Mouse (Mus musculus): ENCODE measurements at regions not wholly inside any gene's neighbourhood (a gene's known extent, or its start where the extent isn't known, plus 50 kb on each side); places are given as distances from the start of the nearest gene placed in this dataset.
"Not testable (repeated sequence)": the region's sequence is repeated elsewhere in the genome, so short reads cannot be mapped to it uniquely, and the experiment has no call there.

DNA sequence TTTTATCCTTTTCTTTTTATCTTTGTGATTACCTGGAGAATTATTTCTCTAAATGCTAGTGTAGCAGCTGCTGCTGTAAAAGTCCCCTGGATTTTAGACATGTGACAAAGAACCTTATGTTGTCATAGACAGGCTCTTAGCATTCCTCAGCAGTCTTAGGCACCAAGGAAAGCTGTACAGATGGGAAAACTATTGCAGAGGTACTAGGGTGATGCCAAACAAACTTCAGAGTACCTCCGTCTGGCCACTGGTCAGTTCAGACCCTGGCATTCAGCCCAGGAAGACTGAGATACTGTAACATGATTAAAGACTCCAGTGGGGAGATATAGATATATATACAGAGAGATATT, 898.6 kb downstream of the Ttll7 start:
- 49% methylated on average over 1 of the region's 1 CpGs for WGBS
- Histone ChIP-seq H3K27me3 (replicated peaks) (no peaks in the 10 kb centered on the region), H3K36me3 (no peaks in the 10 kb centered on the region), H3K9me3 (replicated peaks) (no peaks in the 10 kb centered on the region), H3K9ac (no peak overlapping the region), H3K27ac (ENCODE audit: poor library complexity, severe bottlenecking) (no peak overlapping the region), H3K4me1 (replicated peaks) (no peaks in the 10 kb centered on the region), H3K4me3 (no peak overlapping the region), H3K4me2 (no peak overlapping the region)
- no peak for ATAC-seq (ENCODE audit: insufficient number of reproducible peaks, low FRiP score)

- no peak for ATAC-seq (ENCODE audit: insufficient number of reproducible peaks, low FRiP score)
- no peaks in the 10 kb centered on the region for H3K27me3 ChIP-seq (replicated peaks)
- no peaks in the 10 kb centered on the region for H3K9me3 ChIP-seq (replicated peaks)
- H3K9ac ChIP-seq, result no peak overlapping the region
- H3K36me3 ChIP-seq, result no peaks in the 10 kb centered on the region
- H3K4me3 ChIP-seq, result no peak overlapping the region
- no peaks in the 10 kb centered on the region for H3K4me1 ChIP-seq (replicated peaks)
- WGBS, result 73% methylated on average over 12 of the region's 12 CpGs
- H3K4me2 ChIP-seq, result no peak overlapping the region
- H3K27ac ChIP-seq (ENCODE audit: poor library complexity, severe bottlenecking), result no peak overlapping the region
Observed at GRCm38 (mm10) chr3:147749939-147750841, 898.0 kb downstream of the Ttll7 start.

DNA sequence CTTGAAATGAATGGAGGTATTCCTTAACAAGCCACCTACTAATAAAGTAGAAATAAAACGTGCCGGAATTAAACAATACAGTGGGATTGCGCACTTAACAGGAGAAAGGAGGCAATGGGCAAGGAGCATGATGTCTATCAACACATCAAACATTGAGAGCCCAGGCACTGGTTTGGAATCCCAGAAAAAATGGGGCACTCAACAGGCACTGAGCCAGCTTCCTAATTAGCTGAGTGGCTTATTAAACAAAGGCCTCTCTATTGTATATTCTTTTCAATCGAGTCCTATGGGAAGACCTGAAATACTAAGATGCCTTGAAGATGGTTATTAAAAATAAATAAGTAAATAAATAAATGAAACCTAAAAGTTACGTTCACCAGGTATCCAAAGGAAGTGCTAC, 897.3 kb downstream of the Ttll7 start:
- Histone ChIP-seq H3K4me3 (no peak overlapping the region), H3K27me3 (replicated peaks) (no peaks in the 10 kb centered on the region), H3K36me3 (no peaks in the 10 kb centered on the region), H3K9ac (no peak overlapping the region), H3K4me2 (no peak overlapping the region), H3K27ac (ENCODE audit: poor library complexity, severe bottlenecking) (no peak overlapping the region), H3K4me1 (replicated peaks) (no peaks in the 10 kb centered on the region), H3K9me3 (replicated peaks) (no peaks in the 10 kb centered on the region)
- ATAC-seq (ENCODE audit: insufficient number of reproducible peaks, low FRiP score), result no peak
- WGBS, result 74% methylated on average over 5 of the region's 5 CpGs

DNA sequence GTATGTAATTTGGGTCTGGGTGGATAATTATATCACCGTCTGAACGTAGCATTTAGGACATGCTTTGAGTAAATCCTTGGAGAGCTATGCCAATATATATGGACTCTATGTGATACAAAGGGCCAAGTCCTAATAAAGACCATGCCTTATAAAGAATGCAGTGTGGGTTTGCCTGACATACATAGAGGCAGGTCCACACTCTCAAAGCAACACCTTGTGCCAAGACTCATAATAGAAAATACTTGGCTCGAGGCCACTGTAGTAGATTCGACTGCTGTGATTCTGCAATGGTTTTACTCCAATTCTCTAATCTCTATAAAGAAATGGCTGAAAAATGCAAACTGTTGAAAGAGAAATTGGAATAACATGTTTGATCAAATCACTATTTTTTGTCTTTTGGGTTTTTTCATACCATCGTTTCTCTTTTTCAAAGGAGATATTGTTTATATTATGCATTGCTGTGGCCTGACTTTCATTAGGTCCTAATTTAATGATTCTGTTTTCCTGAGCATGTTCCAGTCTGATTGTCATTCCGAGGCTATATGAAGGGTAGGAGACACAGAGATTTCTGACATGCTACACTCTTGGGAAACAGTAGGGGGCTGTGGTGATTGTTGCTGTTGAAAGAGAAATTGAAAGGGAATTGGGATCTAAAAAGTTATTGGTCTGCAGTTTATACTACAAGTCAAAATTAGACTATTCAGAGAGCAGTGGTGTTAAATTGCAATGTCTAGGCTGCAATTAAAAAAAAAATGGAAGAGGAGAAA, 884.7 kb downstream of the Ttll7 start:
- Histone ChIP-seq H3K4me1 (replicated peaks) (no peaks in the 10 kb centered on the region), H3K36me3 (no peaks in the 10 kb centered on the region), H3K27ac (ENCODE audit: poor library complexity, severe bottlenecking) (no peak overlapping the region), H3K9me3 (replicated peaks) (no peaks in the 10 kb centered on the region), H3K4me3 (no peak overlapping the region), H3K27me3 (replicated peaks) (no peaks in the 10 kb centered on the region), H3K4me2 (no peak overlapping the region), H3K9ac (no peak overlapping the region)
- ATAC-seq (ENCODE audit: insufficient number of reproducible peaks, low FRiP score), result no peak
- 78% methylated on average over 6 of the region's 6 CpGs for WGBS

GRCm38 (mm10) chr3:147716391-147716790, 864.2 kb downstream of the Ttll7 start:
- no peak overlapping the region for H3K4me2 ChIP-seq
- no peaks in the 10 kb centered on the region for H3K9me3 ChIP-seq (replicated peaks)
- no peak overlapping the region for H3K4me3 ChIP-seq
- no peak overlapping the region for H3K27ac ChIP-seq (ENCODE audit: poor library complexity, severe bottlenecking)
- H3K4me1 ChIP-seq (replicated peaks), result no peaks in the 10 kb centered on the region
- H3K27me3 ChIP-seq (replicated peaks), result no peaks in the 10 kb centered on the region
- H3K36me3 ChIP-seq, result no peaks in the 10 kb centered on the region
- ATAC-seq (ENCODE audit: insufficient number of reproducible peaks, low FRiP score), result no peak
- 68% methylated on average over 4 of the region's 4 CpGs for WGBS
- no peak overlapping the region for H3K9ac ChIP-seq

DNA sequence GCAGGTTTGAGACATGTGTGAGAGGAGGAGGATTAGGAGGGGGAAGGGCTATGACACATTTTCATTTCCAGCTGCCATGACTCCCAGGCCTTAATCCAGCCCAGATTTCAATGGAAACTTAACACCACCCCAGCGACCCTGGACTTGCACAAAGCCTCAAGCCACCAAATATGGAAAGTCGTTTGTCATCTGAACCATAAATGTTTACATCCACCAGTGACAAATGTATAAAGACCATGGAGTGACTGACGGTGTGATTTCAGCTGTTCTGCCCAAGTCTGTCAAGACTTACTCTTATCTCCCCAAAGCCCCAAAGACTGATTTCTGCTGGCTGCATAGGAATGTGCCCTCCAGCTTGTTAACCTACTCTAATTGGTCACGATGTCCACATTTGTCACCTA, 855.2 kb downstream of the Ttll7 start:
- no peaks in the 10 kb centered on the region for H3K9me3 ChIP-seq (replicated peaks)
- H3K9ac ChIP-seq, result no peak overlapping the region
- no peak overlapping the region for H3K4me3 ChIP-seq
- WGBS, result 27% methylated on average over 4 of the region's 4 CpGs
- ATAC-seq (ENCODE audit: insufficient number of reproducible peaks, low FRiP score), result no peak
- H3K36me3 ChIP-seq, result no peaks in the 10 kb centered on the region
- H3K27me3 ChIP-seq (replicated peaks), result no peaks in the 10 kb centered on the region
- H3K27ac ChIP-seq (ENCODE audit: poor library complexity, severe bottlenecking), result no peak overlapping the region
- peaks cover 4% of the 10 kb centered on the region for H3K4me1 ChIP-seq (replicated peaks)
- H3K4me2 ChIP-seq, result no peak overlapping the region

DNA sequence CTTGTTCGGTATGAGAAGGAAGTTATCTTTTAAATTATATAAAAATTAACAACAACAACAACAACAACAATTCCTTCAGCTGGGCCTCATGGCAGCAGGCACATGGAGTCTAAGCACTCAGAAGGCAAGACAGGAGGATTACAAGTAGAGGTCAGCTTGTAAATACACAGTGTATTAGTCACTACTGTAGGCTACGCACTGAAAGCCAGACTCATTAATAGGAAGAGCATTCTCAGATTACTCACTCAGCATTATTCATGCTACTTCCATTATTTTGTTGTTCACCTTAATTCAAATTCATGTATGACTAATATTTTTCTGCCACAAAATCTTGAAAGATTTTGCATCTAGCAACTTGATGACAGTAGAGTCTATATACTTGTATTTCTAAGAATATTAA, 831.6 kb downstream of the Ttll7 start:
- no peaks in the 10 kb centered on the region for H3K27me3 ChIP-seq (replicated peaks)
- 87% methylated on average over 2 of the region's 2 CpGs for WGBS
- H3K9ac ChIP-seq, result no peak overlapping the region
- no peaks in the 10 kb centered on the region for H3K9me3 ChIP-seq (replicated peaks)
- no peak overlapping the region for H3K4me3 ChIP-seq
- ATAC-seq (ENCODE audit: insufficient number of reproducible peaks, low FRiP score), result no peak
- H3K4me1 ChIP-seq (replicated peaks), result no peaks in the 10 kb centered on the region
- no peak overlapping the region for H3K4me2 ChIP-seq
- no peaks in the 10 kb centered on the region for H3K36me3 ChIP-seq
- H3K27ac ChIP-seq (ENCODE audit: poor library complexity, severe bottlenecking), result no peak overlapping the region

DNA sequence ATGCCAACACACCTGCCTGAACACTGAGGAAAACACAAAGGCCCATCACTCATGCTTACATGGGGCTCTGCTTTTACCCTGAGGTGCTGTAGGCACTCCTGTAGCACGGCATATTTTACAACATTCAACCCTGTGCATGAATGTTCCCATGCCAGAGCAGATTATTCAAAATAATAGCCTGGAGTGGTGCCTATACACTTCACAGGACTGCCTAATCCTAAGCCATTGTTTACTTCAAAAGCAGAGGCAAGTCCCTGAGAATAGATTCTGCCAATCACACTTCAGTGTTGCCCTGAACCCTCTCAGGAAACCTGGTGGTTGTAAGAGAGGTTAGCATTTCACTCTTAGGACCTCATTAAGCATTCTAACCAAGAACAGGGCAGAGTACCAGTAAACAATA, 828.1 kb downstream of the Ttll7 start:
- Histone ChIP-seq H3K27ac (ENCODE audit: poor library complexity, severe bottlenecking) (no peak overlapping the region), H3K4me3 (no peak overlapping the region), H3K27me3 (replicated peaks) (no peaks in the 10 kb centered on the region), H3K36me3 (no peaks in the 10 kb centered on the region), H3K4me1 (replicated peaks) (no peaks in the 10 kb centered on the region), H3K4me2 (no peak overlapping the region), H3K9ac (no peak overlapping the region), H3K9me3 (replicated peaks) (no peaks in the 10 kb centered on the region)
- no peak for ATAC-seq (ENCODE audit: insufficient number of reproducible peaks, low FRiP score)
- 58% methylated on average over 1 of the region's 1 CpGs for WGBS

DNA sequence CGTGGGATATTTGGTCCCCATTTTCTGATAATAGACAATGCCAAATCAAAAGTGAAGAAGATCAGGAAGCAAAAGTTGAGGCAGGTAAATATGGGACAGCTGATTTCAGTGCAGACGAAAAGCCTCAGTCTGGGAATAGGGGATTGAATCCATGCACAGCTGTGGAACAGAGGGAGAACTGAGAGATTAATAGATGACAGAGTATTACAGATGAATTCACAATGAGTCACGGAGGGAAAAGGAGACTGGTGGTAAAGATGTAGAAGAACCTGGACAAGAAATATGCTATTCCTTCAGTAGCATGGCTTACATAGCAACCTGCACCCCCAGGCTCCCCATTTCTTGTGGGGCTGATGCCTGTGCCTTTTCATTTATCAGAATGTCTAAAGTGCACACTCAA, 810.4 kb downstream of the Ttll7 start:
- no peak overlapping the region for H3K4me3 ChIP-seq
- H3K27me3 ChIP-seq (replicated peaks), result no peaks in the 10 kb centered on the region
- no peaks in the 10 kb centered on the region for H3K4me1 ChIP-seq (replicated peaks)
- H3K27ac ChIP-seq (ENCODE audit: poor library complexity, severe bottlenecking), result no peak overlapping the region
- WGBS, result 72% methylated on average over 3 of the region's 3 CpGs
- H3K4me2 ChIP-seq, result no peak overlapping the region
- no peak overlapping the region for H3K9ac ChIP-seq
- no peaks in the 10 kb centered on the region for H3K36me3 ChIP-seq
- ATAC-seq (ENCODE audit: insufficient number of reproducible peaks, low FRiP score), result no peak
- no peaks in the 10 kb centered on the region for H3K9me3 ChIP-seq (replicated peaks)

DNA sequence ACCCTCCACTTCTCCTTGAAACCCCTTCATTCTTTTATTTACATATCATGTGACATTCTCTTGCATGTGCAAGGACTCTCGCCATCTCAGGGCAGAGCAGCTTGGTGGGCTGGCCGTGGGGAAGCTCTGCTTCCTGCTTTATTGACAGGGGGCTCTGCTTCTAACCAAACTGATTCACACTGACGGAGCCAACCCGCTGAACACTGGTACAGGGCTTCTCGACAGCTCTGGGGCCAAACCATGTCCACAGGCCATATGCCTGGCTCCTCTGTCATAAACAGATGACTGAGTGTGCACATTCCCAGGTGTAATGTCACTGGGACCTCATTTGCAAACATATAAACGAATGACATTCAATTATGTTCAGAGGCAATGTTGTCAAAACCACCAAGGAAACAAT, 800.7 kb downstream of the Ttll7 start:
- no peaks in the 10 kb centered on the region for H3K27me3 ChIP-seq (replicated peaks)
- H3K9ac ChIP-seq, result no peak overlapping the region
- no peaks in the 10 kb centered on the region for H3K4me1 ChIP-seq (replicated peaks)
- no peak overlapping the region for H3K4me3 ChIP-seq
- H3K9me3 ChIP-seq (replicated peaks), result no peaks in the 10 kb centered on the region
- no peaks in the 10 kb centered on the region for H3K36me3 ChIP-seq
- no peak overlapping the region for H3K27ac ChIP-seq (ENCODE audit: poor library complexity, severe bottlenecking)
- ATAC-seq (ENCODE audit: insufficient number of reproducible peaks, low FRiP score), result no peak
- 61% methylated on average over 6 of the region's 6 CpGs for WGBS
- no peak overlapping the region for H3K4me2 ChIP-seq

DNA sequence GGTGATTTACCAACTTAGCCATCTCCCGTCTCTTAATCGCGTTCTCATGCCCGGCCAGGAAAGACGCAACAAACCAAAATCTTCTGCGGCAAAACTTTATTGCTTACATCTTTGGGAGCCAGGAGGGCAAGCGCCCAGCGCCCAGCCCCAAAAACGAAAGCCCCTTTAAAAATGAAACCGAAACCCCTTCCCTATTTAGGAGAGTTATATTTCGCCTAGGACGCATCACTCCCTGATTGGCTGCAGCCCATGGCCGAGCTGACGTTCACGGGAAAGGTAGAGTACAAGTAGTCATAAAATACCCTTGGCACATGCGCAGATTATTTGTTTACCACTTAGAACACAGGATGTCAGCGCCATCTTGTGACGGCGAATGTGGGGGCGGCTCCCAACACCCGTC, 783.3 kb downstream of the Ttll7 start:
- 89% methylated on average over 21 of the region's 21 CpGs for WGBS
- not testable (repeated sequence) for H3K4me2 ChIP-seq; H3K9me3 ChIP-seq (replicated peaks); H3K27me3 ChIP-seq (replicated peaks); H3K27ac ChIP-seq (ENCODE audit: poor library complexity, severe bottlenecking); H3K4me3 ChIP-seq; H3K4me1 ChIP-seq (replicated peaks); H3K9ac ChIP-seq; ATAC-seq (ENCODE audit: insufficient number of reproducible peaks, low FRiP score); H3K36me3 ChIP-seq
